Mouse (Mus musculus) ovary, adult 18-20 months (tissue): ENCODE measurements at regions not wholly inside any gene's neighbourhood (a gene's known extent, or its start where the extent isn't known, plus 50 kb on each side); places are given as distances from the start of the nearest gene placed in this dataset.

Source experiments
- DNase-seq: peaks from one replicate; pipeline ENCODE4 v3.0.0; 2022; ENCODE audit warnings: low spot score, mixed read lengths

DNA sequence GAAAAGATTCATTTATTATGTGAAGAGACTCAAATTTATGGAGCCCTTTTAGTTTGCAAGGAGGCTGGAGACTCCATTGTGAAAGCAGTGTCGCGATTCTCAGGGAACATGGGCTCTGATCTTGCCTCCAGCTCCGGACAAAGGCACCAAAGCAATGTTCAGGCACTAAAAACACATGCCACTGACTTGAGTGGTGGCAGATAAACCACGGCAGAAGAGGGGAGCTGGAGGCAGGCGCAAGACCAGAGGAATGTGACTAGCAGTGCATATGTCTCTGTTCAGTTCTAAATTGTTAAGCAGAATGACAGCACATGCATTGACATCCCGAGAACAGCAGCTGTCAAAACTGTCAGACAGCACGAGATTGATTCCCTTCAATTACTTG lies 98.5 kb upstream of the Trp63 start:
- no peak for DNase-seq

DNA sequence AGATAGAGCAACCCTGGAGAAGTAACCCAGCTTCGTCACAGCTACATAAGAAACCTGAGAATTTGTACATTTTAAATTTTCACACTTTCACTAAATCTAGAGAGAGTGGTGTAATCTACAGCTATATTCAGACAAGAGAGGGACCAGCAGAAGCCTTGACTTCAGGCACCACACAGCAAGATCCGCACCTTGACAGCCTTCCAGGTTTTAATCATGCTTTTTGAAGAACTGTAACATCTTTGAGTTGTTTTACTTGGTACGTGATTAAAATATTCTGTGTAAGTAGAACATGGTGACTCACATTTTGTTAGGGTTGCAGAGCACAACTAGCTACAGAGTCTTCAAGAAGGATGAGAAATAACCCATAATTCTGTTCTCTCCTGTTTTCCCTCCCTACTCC lies 97.6 kb upstream of the Trp63 start:
- no peak for DNase-seq

DNA sequence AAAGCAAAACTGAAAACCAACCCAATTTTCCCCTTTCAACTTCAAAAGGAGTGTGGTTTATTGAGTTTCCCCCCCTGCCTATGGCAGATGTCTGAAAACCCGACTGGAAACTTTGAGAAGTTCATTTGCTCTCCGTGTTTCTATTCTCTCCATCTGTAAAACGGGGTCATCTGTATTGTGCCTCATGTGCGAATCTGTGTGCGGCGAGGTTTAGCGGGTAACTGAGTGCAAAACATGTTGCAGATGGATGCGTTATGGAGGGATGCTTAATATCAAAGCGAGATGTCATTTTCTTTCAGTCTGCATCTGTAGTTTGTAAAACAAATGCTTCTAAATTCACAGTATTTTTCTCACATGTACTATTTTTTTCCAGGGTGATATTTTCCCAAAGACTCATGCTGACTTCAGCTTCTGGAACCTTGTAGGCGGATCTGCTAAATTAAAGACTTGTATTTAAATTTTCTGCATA lies 95.7 kb upstream of the Trp63 start:
- no peak for DNase-seq

DNA sequence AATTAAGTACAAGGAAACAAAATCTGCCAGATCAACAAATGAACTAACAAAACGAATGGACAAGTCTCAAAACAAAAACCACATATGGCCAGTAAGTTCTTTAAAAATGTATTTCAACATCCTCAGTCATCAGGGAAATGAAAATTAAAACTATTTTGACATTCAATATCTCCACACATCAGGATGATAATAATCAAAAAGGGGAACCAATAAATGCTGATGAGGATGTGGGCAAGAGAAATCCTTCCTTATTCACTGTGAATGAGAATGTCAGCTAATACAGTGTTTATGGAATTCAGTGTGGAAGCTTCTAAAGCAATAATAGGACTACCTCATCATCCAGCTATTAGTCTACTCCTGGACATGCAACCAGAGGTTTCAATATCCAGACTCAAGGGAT lies 86.1 kb upstream of the Trp63 start:
- no peak for DNase-seq

DNA sequence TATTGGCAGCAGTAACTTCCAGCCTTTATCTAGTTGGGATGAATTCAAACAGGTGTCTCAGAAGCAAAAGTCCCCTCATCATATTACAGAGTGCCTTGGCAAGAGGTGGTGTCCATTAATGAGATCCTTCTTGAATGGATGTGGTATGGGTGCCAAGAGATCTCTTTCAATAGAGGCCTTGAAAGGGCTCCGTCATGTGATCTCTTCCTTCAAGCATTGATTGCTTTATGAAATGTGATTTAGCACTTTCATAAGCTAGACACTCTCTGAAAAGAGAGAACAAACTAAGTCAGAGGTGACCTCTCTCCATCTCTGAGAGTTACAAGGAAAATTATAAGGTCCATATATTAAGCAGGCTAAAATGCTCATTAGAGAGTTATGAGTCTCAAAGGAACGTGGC lies 80.4 kb upstream of the Trp63 start:
- no peak for DNase-seq

DNA sequence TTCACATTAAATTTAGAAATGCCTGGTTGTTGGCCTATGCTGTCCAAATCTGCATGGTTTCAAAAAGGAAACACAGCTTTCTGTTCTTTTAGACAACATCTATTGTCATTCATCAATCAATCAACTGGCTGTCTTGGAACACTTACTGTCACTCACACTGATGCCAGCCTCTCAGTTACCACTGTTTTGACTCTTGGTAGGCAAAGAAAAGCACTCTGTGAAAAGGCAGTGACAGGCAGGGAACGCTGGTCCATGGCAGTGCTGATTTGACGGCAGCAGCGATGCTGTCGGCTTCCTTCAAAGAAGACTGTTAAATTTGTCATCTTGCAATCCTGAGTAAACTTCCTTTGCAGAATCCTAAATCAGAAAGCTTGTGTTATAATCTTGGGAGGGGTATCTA lies 68.3 kb upstream of the Trp63 start:
- DNase-seq, result no peak

DNA sequence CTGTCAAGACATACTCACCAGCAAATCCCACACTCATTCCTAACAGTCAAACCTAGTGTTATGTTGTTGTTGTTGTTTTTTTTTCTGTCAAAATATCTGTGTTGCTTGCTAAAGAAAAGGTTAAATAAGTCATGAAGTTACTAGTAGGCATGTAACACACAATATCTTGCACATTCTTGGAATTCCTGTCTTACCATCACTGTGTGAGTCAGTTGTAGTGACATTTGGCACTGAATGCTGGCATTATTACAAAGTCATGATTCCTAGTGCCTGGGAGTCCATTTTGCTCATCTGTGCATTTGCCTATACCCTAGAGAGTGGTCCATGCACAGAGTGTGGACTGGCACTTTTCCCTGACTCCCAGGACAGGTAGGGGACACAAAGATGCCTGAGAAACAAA lies 67.9 kb upstream of the Trp63 start:
- no peak for DNase-seq

DNA sequence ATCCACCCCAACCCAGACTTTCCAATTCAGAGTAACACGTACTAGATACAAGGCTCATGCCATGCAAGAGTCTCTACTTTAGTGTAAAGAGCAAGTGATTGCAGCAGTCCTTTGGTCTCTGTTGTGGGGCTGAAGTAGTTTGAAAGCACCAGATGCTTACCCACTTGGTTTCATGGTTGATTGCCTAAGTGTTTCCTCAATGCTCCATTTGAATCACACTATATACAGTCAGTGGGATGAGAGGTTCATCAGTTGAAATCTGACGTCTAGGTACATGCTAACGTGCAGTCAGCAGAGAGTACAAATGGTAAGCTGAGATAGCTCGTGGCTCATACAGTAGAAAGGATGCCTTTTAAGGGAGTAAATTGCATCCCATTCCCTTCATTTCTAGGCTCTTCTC lies 64.7 kb upstream of the Trp63 start:
- DNase-seq, result no peak

DNA sequence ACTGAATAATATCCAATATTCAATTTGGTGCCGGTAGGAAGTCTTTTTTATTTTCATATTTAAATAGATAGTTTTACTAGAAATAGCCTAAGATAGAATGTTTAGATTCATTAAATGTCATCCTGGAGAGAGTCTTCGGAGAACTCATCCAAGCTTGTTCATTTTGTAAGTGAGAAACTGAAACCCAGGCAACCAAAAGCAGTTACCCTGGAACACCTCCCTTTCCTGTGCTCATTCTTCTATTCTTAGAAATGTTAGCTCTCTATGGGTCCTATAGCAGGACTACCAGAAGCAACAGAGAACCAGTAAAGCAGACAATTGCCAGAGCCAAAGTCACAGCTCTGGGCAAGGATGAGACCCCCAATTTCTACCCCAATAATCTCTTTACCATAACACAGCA lies 60.9 kb upstream of the Trp63 start:
- no peak for DNase-seq

DNA sequence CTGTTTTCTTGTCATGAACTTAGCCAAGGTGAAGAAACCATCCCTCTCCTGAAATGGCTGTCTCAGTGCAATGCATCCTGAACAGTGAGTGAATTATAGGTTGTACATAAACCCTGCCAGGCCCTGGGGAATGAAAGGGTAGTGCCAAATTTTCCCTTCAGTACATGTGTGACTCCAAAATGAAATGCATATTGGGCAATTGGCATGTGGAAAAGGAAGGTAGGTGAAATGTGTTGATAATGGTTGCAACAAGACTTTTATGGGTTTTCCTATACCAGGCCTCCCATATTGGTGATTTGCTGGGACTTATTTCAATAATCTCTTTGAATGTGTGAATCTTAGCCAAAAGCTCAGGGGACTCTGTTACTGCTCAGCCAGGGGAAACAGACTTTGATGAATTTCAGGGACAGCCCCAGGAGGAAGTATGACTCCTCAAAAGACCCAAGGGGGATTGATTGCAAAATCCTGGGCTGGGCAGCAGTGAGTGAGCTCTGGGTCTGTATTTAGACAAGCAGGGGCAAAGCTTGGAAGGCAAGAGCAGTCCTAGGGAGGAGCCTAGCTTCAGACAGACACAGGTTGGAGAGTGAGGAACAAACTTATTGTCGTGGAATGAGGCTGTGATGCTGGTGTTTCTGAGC lies 59.5 kb upstream of the Trp63 start:
- DNase-seq, result no peak

DNA sequence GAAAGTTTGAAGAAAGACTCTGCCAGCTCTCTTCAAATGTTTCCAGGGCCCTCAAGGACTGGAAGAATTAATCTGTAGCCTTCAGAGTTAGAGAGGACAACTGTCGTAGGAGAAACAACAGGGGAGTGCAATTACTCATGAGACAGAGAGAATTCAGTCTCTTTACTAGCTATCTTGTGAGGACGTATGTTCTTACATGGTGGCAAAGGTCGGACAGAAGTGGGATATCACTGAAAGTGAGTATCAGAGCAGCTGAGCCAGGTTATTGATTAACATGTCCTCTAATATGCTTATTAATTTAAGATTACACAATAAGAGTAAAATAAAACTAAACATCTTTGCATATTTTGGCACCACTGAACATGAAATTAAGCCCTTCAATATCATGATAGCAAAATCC lies 53.8 kb upstream of the Trp63 start:
- DNase-seq, result no peak

DNA sequence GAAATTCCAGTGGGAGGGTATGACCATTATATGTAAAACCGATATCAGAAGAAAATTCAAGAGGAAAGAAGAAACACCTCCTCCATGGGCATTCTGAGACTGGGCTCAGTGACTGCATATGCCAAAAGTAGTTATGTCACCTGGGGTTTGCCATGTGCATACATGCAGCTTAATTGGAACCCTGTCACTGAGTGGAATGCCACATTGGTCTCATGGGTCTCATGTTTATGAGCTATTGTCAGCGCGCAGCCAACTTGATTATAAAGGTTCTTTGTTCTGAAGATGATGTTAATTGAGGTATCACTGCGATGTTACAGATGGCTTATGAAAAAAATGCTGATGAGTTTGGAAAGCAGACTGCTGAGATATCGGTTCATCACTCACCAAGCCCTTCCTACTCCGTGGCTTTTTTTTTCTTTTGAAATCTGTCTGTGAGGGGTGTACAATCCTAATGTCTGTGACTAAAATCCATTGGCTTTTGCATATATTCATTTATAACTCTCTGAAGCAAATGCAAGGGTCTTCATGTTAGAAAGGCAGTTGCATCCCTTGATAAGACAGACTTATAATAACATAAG lies 52.3 kb upstream of the Trp63 start:
- DNase-seq, result no peak
